Mouse (Mus musculus): ENCODE measurements at regions not wholly inside any gene's neighbourhood (a gene's known extent, or its start where the extent isn't known, plus 50 kb on each side); places are given as distances from the start of the nearest gene placed in this dataset.

GRCm38 (mm10) chr3:33440905-33441304, 297.9 kb upstream of the Pex5l start:
- 54% methylated on average over 2 of the region's 2 CpGs for WGBS
- Histone ChIP-seq H3K4me3 (ENCODE audit: low read depth, low read length) (no peak overlapping the region), H3K27ac (ENCODE audit: low read length) (no peak overlapping the region), H3K4me2 (replicated peaks; ENCODE audit: low read depth, low read length) (no peak overlapping the region), H3K27me3 (replicated peaks; ENCODE audit: insufficient read depth, low read length) (no peaks in the 10 kb centered on the region), H3K4me1 (ENCODE audit: insufficient read depth, low read depth, low read length) (no peaks in the 10 kb centered on the region), H3K9ac (replicated peaks; ENCODE audit: low read depth) (no peak overlapping the region), H3K36me3 (ENCODE audit: insufficient read depth, low read length) (no peaks in the 10 kb centered on the region), H3K9me3 (ENCODE audit: low read length) (no peaks in the 10 kb centered on the region)
- no peak for TF ChIP-seq EP300 (IDR thresholded peaks at IDR 0.05)
- ATAC-seq: no peak
- no peak for DNase-seq (ENCODE audit: low spot score)

- no peaks in the 10 kb centered on the region for H3K9me3 ChIP-seq (ENCODE audit: low read length)
- DNase-seq (ENCODE audit: low spot score) (no peak), ATAC-seq (no peak)
- no peaks in the 10 kb centered on the region for H3K27me3 ChIP-seq (replicated peaks; ENCODE audit: insufficient read depth, low read length)
- TF ChIP-seq EP300 (IDR thresholded peaks at IDR 0.05) (no peak), CTCF (IDR thresholded peaks at IDR 0.05) (no peak)
- H3K4me3 ChIP-seq (ENCODE audit: low read depth, low read length): no peak overlapping the region
- no peak overlapping the region for H3K4me2 ChIP-seq (replicated peaks; ENCODE audit: low read depth, low read length)
- H3K36me3 ChIP-seq (ENCODE audit: insufficient read depth, low read length): no peaks in the 10 kb centered on the region
- H3K9ac ChIP-seq (replicated peaks; ENCODE audit: low read depth): no peak overlapping the region
- H3K27ac ChIP-seq (ENCODE audit: low read length): no peak overlapping the region
- H3K4me1 ChIP-seq (ENCODE audit: insufficient read depth, low read depth, low read length): no peaks in the 10 kb centered on the region
These were observed 297.5 kb upstream of the Pex5l start for GRCm38 (mm10) chr3:33440500-33440899.

- Histone ChIP-seq H3K9me3 (ENCODE audit: low read length) (no peaks in the 10 kb centered on the region), H3K4me3 (ENCODE audit: low read depth, low read length) (no peak overlapping the region), H3K27ac (ENCODE audit: low read length) (no peak overlapping the region), H3K9ac (replicated peaks; ENCODE audit: low read depth) (no peak overlapping the region), H3K27me3 (replicated peaks; ENCODE audit: insufficient read depth, low read length) (no peaks in the 10 kb centered on the region), H3K4me2 (replicated peaks; ENCODE audit: low read depth, low read length) (no peak overlapping the region), H3K4me1 (ENCODE audit: insufficient read depth, low read depth, low read length) (no peaks in the 10 kb centered on the region), H3K36me3 (ENCODE audit: insufficient read depth, low read length) (no peaks in the 10 kb centered on the region)
- ATAC-seq (no peak), DNase-seq (ENCODE audit: low spot score) (no peak)
- 71% methylated on average over 3 of the region's 3 CpGs for WGBS
- TF ChIP-seq EP300 (IDR thresholded peaks at IDR 0.05): no peak
- TF ChIP-seq CTCF (IDR thresholded peaks at IDR 0.05): no peak
These were observed 273.9 kb upstream of the Pex5l start for GRCm38 (mm10) chr3:33416922-33417321.

GRCm38 (mm10) chr3:33416321-33416720, 273.3 kb upstream of the Pex5l start:
- no peak overlapping the region for H3K9ac ChIP-seq (replicated peaks; ENCODE audit: low read depth)
- 73% methylated on average over 1 of the region's 1 CpGs for whole genome bisulfite sequencing

GRCm38 (mm10) chr3:33401904-33402303, 258.9 kb upstream of the Pex5l start:
- Histone ChIP-seq H3K9ac (replicated peaks; ENCODE audit: low read depth) (no peak overlapping the region), H3K36me3 (ENCODE audit: insufficient read depth, low read length) (no peaks in the 10 kb centered on the region), H3K4me2 (replicated peaks; ENCODE audit: low read depth, low read length) (no peak overlapping the region), H3K9me3 (ENCODE audit: low read length) (no peaks in the 10 kb centered on the region), H3K4me3 (ENCODE audit: low read depth, low read length) (no peak overlapping the region), H3K27me3 (replicated peaks; ENCODE audit: insufficient read depth, low read length) (no peaks in the 10 kb centered on the region), H3K27ac (ENCODE audit: low read length) (no peak overlapping the region), H3K4me1 (ENCODE audit: insufficient read depth, low read depth, low read length) (no peaks in the 10 kb centered on the region)
- TF ChIP-seq EP300 (IDR thresholded peaks at IDR 0.05) (no peak), CTCF (IDR thresholded peaks at IDR 0.05) (no peak)
- 52% methylated on average over 2 of the region's 2 CpGs for WGBS
- no peak for ATAC-seq
- DNase-seq (ENCODE audit: low spot score): no peak

More at GRCm38 (mm10) chr3:33416321-33416720, 273.3 kb upstream of the Pex5l start:
- no peaks in the 10 kb centered on the region for H3K4me1 ChIP-seq (ENCODE audit: insufficient read depth, low read depth, low read length)
- no peaks in the 10 kb centered on the region for H3K36me3 ChIP-seq (ENCODE audit: insufficient read depth, low read length)
- DNase-seq (ENCODE audit: low spot score): no peak
- no peak for ATAC-seq
- H3K27me3 ChIP-seq (replicated peaks; ENCODE audit: insufficient read depth, low read length): no peaks in the 10 kb centered on the region
- no peak overlapping the region for H3K27ac ChIP-seq (ENCODE audit: low read length)
- TF ChIP-seq CTCF (IDR thresholded peaks at IDR 0.05): no peak
- no peak for TF ChIP-seq EP300 (IDR thresholded peaks at IDR 0.05)
- H3K4me2 ChIP-seq (replicated peaks; ENCODE audit: low read depth, low read length): no peak overlapping the region
- no peaks in the 10 kb centered on the region for H3K9me3 ChIP-seq (ENCODE audit: low read length)
- no peak overlapping the region for H3K4me3 ChIP-seq (ENCODE audit: low read depth, low read length)

- ATAC-seq: no peak
- no peak overlapping the region for H3K4me2 ChIP-seq (replicated peaks; ENCODE audit: low read depth, low read length)
- H3K4me3 ChIP-seq (ENCODE audit: low read depth, low read length): no peak overlapping the region
- H3K9me3 ChIP-seq (ENCODE audit: low read length): no peaks in the 10 kb centered on the region
- H3K4me1 ChIP-seq (ENCODE audit: insufficient read depth, low read depth, low read length): no peaks in the 10 kb centered on the region
- H3K27me3 ChIP-seq (replicated peaks; ENCODE audit: insufficient read depth, low read length): no peaks in the 10 kb centered on the region
- no peak overlapping the region for H3K27ac ChIP-seq (ENCODE audit: low read length)
- H3K36me3 ChIP-seq (ENCODE audit: insufficient read depth, low read length): no peaks in the 10 kb centered on the region
- no peak for DNase-seq (ENCODE audit: low spot score)
- no peak overlapping the region for H3K9ac ChIP-seq (replicated peaks; ENCODE audit: low read depth)
- TF ChIP-seq EP300 (IDR thresholded peaks at IDR 0.05) (no peak), CTCF (IDR thresholded peaks at IDR 0.05) (no peak)
- 59% methylated on average over 8 of the region's 8 CpGs for WGBS
These were observed 256.3 kb upstream of the Pex5l start for GRCm38 (mm10) chr3:33399321-33399720.

GRCm38 (mm10) chr3:33398326-33398725, 255.3 kb upstream of the Pex5l start:
- TF ChIP-seq EP300 (IDR thresholded peaks at IDR 0.05) (no peak), CTCF (IDR thresholded peaks at IDR 0.05) (no peak)
- no peaks in the 10 kb centered on the region for H3K4me1 ChIP-seq (ENCODE audit: insufficient read depth, low read depth, low read length)
- no peaks in the 10 kb centered on the region for H3K27me3 ChIP-seq (replicated peaks; ENCODE audit: insufficient read depth, low read length)
- H3K4me3 ChIP-seq (ENCODE audit: low read depth, low read length): no peak overlapping the region
- 47% methylated on average over 2 of the region's 2 CpGs for WGBS
- no peaks in the 10 kb centered on the region for H3K36me3 ChIP-seq (ENCODE audit: insufficient read depth, low read length)
- DNase-seq (ENCODE audit: low spot score) (no peak), ATAC-seq (no peak)
- no peaks in the 10 kb centered on the region for H3K9me3 ChIP-seq (ENCODE audit: low read length)
- H3K9ac ChIP-seq (replicated peaks; ENCODE audit: low read depth): no peak overlapping the region
- H3K27ac ChIP-seq (ENCODE audit: low read length): no peak overlapping the region
- H3K4me2 ChIP-seq (replicated peaks; ENCODE audit: low read depth, low read length): no peak overlapping the region
